Mouse (Mus musculus) inflammation-experienced regulatory T-cells, adult 6 months (primary cell): ENCODE measurements around the gene Fam49a. TPM values are rescaled to one million over a fixed set of nuclear protein-coding genes. Genes with fewer than 3 reads are reported as not detected.
"Not testable (repeated sequence)": the region's sequence is repeated elsewhere in the genome, so short reads cannot be mapped to it uniquely, and the experiment has no call there.

Experiments used
- ATAC-seq: one replicate; pipeline ENCODE4 v1.8.0; 2017
- polyA plus RNA-seq, 3 experiments: library from polyadenylated mRNA; unstranded; fragments of 100-300 nt; shearing (Covaris generic); gene quantifications; one replicate each; pipeline ENCODE4 v1.2.1; 2017

Fam49a gene
- polyA plus RNA-seq, 3 experiments from 2014 or later = 45.2 to 55.3 (median 53.3) TPM

- no peak for ATAC-seq
These were observed 53.1 kb downstream of the Fam49a start for GRCm38 (mm10) chr12:12315011-12315410.

GRCm38 (mm10) chr12:12316956-12317355, 55.0 kb downstream of the Fam49a start:
- ATAC-seq = no peak

GRCm38 (mm10) chr12:12317606-12318005, 55.7 kb downstream of the Fam49a start:
- no peak for ATAC-seq

GRCm38 (mm10) chr12:12318140-12318734, 56.3 kb downstream of the Fam49a start:
- ATAC-seq = peak; percentile 67

- ATAC-seq = no peak
These were observed 58.8 kb downstream of the Fam49a start for GRCm38 (mm10) chr12:12320693-12321092.

GRCm38 (mm10) chr12:12321111-12321510, 59.2 kb downstream of the Fam49a start:
- ATAC-seq = no peak

- ATAC-seq = no peak
These were observed 61.1 kb downstream of the Fam49a start for GRCm38 (mm10) chr12:12323084-12323483.

GRCm38 (mm10) chr12:12323616-12324223, 61.8 kb downstream of the Fam49a start:
- peak; percentile 88 for ATAC-seq

GRCm38 (mm10) chr12:12324266-12324665, 62.3 kb downstream of the Fam49a start:
- not testable (repeated sequence) for ATAC-seq

GRCm38 (mm10) chr12:12333526-12334310, 71.8 kb downstream of the Fam49a start:
- no peak for ATAC-seq

GRCm38 (mm10) chr12:12334486-12334885, 72.5 kb downstream of the Fam49a start:
- no peak for ATAC-seq

- ATAC-seq = no peak
These were observed 73.6 kb downstream of the Fam49a start for GRCm38 (mm10) chr12:12335566-12335965.

GRCm38 (mm10) chr12:12337378-12337777, 75.4 kb downstream of the Fam49a start:
- no peak for ATAC-seq

- ATAC-seq = no peak
These were observed 81.4 kb downstream of the Fam49a start for GRCm38 (mm10) chr12:12343320-12343719.

- ATAC-seq = no peak
These were observed 86.7 kb downstream of the Fam49a start for GRCm38 (mm10) chr12:12348625-12349024.

- ATAC-seq = peak; percentile 50
These were observed 87.8 kb downstream of the Fam49a start for GRCm38 (mm10) chr12:12349645-12350288.

GRCm38 (mm10) chr12:12351816-12352552, 90.0 kb downstream of the Fam49a start:
- ATAC-seq = no peak

- no peak for ATAC-seq
These were observed 92.2 kb downstream of the Fam49a start for GRCm38 (mm10) chr12:12354115-12354653.

GRCm38 (mm10) chr12:12356048-12356447, 94.1 kb downstream of the Fam49a start:
- ATAC-seq = no peak

- ATAC-seq = no peak
These were observed 94.5 kb downstream of the Fam49a start for GRCm38 (mm10) chr12:12356463-12356862.

GRCm38 (mm10) chr12:12356946-12357345, 95.0 kb downstream of the Fam49a start:
- ATAC-seq = no peak

- ATAC-seq = no peak
These were observed 98.0 kb downstream of the Fam49a start for GRCm38 (mm10) chr12:12359923-12360322.
